Comparison of ENCODE assay signal across 13 mouse cellular contexts in the genomic region with DNA sequence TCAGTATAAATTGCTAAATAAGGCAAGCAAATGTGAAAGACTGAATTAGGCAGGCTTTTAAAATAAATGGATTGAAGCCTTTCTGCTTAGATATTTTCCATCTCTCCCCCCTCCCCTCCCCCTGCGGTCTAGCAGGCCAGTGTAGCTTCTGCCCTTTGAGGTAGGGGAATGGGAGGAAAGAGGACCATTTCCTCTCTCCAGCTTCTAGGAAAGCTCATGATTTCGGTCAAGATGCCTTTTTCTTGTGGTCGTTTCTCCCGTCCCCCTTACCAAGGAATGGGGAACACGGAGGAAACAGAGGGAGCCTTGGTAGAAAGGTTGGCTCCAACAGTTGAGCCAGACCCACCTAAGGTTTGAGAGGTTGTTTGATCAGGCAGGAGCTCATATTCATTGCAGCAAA. TPM values are rescaled to one million over a fixed set of nuclear protein-coding genes. Genes with fewer than 3 reads are reported as not detected.
DNase-seq lines count a peak whose midpoint lies in the region; ATAC-seq and TF ChIP-seq lines count a peak whose summit lies in the region.
"Had no signal": no experiment of that assay in that cellular context is flagged by ENCODE, and none has a peak within 500 bp of the region (broad histone marks: within the 10 kb centered on the region; RNA-seq: fewer than 3 reads in every experiment).

No protein-coding gene starts in this region.

- H3K27ac ChIP-seq in forebrain, postnatal 0 days (ENCODE audit: low read depth, low read length), result peak overlapping the region; percentile 62
- H3K27ac ChIP-seq in midbrain, embryonic 11.5 days (ENCODE audit: low read depth, low read length), result no peak overlapping the region; the same call in 1 of the 2 replicates
- no peak overlapping the region for H3K27ac ChIP-seq in heart, embryonic 10.5 days
- H3K27ac ChIP-seq in lung, postnatal 0 days (ENCODE audit: low read length), result no peak overlapping the region
- H3K27ac ChIP-seq in liver, embryonic 12.5 days, result no peak overlapping the region
- H3K27ac ChIP-seq: embryonic facial prominence, embryonic 13.5 days had no signal

- no peak for TF ChIP-seq CTCF in forebrain, postnatal 0 days (IDR thresholded peaks at IDR 0.05; ENCODE audit: low read depth)
- TF ChIP-seq CTCF in lung, postnatal 0 days (IDR thresholded peaks at IDR 0.05), result no peak

- H3K9ac ChIP-seq in forebrain, postnatal 0 days, result 0 out of 2 replicates have a peak overlapping the region, but pooled peaks have one; percentile 0
- peak overlapping the region; percentile 59; the same call in 1 of the 2 replicates for H3K9ac ChIP-seq in midbrain, embryonic 11.5 days (ENCODE audit: low read length)
- no peak overlapping the region for H3K9ac ChIP-seq in lung, postnatal 0 days (replicated peaks; ENCODE audit: low read depth)
- H3K9ac ChIP-seq in liver, embryonic 12.5 days, result no peak overlapping the region
- H3K9ac ChIP-seq: embryonic facial prominence, embryonic 13.5 days had no signal

- H3K4me2 ChIP-seq in forebrain, postnatal 0 days (ENCODE audit: low read depth), result peak overlapping the region; percentile 56
- H3K4me2 ChIP-seq in midbrain, embryonic 11.5 days, result peak overlapping the region; percentile 62
- H3K4me2 ChIP-seq in lung, postnatal 0 days (replicated peaks; ENCODE audit: low read depth, low read length), result no peak overlapping the region
- no peak overlapping the region for H3K4me2 ChIP-seq in liver, embryonic 12.5 days
- H3K4me2 ChIP-seq: embryonic facial prominence, embryonic 13.5 days had no signal

- no peak for ATAC-seq in forebrain, postnatal 0 days
- no peak for ATAC-seq in midbrain, embryonic 11.5 days (ENCODE audit: low FRiP score)
- no peak for ATAC-seq in lung, postnatal 0 days
- ATAC-seq in liver, embryonic 12.5 days, result no peak

- no peaks in the 10 kb centered on the region for H3K4me1 ChIP-seq in forebrain, postnatal 0 days (ENCODE audit: insufficient read depth)
- H3K4me1 ChIP-seq in midbrain, embryonic 11.5 days (ENCODE audit: control insufficient read depth, insufficient read depth, low read length), result peaks cover 11% of the 10 kb centered on the region
- peaks cover 31% of the 10 kb centered on the region for H3K4me1 ChIP-seq in heart, embryonic 10.5 days
- H3K4me1 ChIP-seq in lung, postnatal 0 days (ENCODE audit: insufficient read depth, low read depth, low read length), result peaks cover 7% of the 10 kb centered on the region
- H3K4me1 ChIP-seq in liver, embryonic 12.5 days, result peaks cover 20% of the 10 kb centered on the region

- no peak for TF ChIP-seq EP300 in lung, postnatal 0 days (IDR thresholded peaks at IDR 0.05)

- H3K4me3 ChIP-seq in forebrain, postnatal 0 days (ENCODE audit: low read depth, low read length), result peak overlapping the region; percentile 5; the same call in 1 of the 2 replicates
- peak overlapping the region; percentile 75 for H3K4me3 ChIP-seq in midbrain, embryonic 11.5 days (ENCODE audit: low read depth, low read length)
- H3K4me3 ChIP-seq in heart, embryonic 10.5 days, result no peak overlapping the region
- H3K4me3 ChIP-seq in lung, postnatal 0 days (ENCODE audit: low read depth, low read length), result no peak overlapping the region
- no peak overlapping the region for H3K4me3 ChIP-seq in liver, embryonic 12.5 days
- H3K4me3 ChIP-seq: embryonic facial prominence, embryonic 13.5 days; megakaryocyte, embryonic 14.5 days had no signal

- H3K36me3 ChIP-seq in forebrain, postnatal 0 days (ENCODE audit: insufficient read depth), result no peaks in the 10 kb centered on the region
- no peaks in the 10 kb centered on the region for H3K36me3 ChIP-seq in midbrain, embryonic 11.5 days (ENCODE audit: control insufficient read depth, insufficient read depth, low read length)
- H3K36me3 ChIP-seq in heart, embryonic 10.5 days, result no peaks in the 10 kb centered on the region
- no peaks in the 10 kb centered on the region for H3K36me3 ChIP-seq in lung, postnatal 0 days (ENCODE audit: insufficient read depth, low read length)
- H3K36me3 ChIP-seq in liver, embryonic 12.5 days, result no peaks in the 10 kb centered on the region
- H3K36me3 ChIP-seq: embryonic facial prominence, embryonic 13.5 days had no signal

- DNase-seq in embryo, embryonic 10.5 days (ENCODE audit: low spot score), result peak; percentile 64
- no peak for DNase-seq in embryo, embryonic 11 days
- peak; percentile 45 for DNase-seq in forebrain, postnatal 0 days
- DNase-seq in midbrain, embryonic 11.5 days (ENCODE audit: low spot score, missing footprints), result peak; percentile 93
- peak; percentile 35 for DNase-seq in retina, postnatal 1 day
- no peak for DNase-seq in heart, embryonic 10.5 days (ENCODE audit: low spot score)
- no peak for DNase-seq in lung, postnatal 0 days (ENCODE audit: low spot score)
- DNase-seq: gastrocnemius, postnatal 36 days had no signal

- H3K27me3 ChIP-seq in forebrain, postnatal 0 days (ENCODE audit: insufficient read depth, low read length), result peaks cover 26% of the 10 kb centered on the region
- peaks cover 69% of the 10 kb centered on the region for H3K27me3 ChIP-seq in midbrain, embryonic 11.5 days (ENCODE audit: control insufficient read depth, insufficient read depth, low read length)
- peaks cover 98% of the 10 kb centered on the region for H3K27me3 ChIP-seq in heart, embryonic 10.5 days (ENCODE audit: insufficient read depth, poor library complexity, severe bottlenecking)
- H3K27me3 ChIP-seq in lung, postnatal 0 days (replicated peaks; ENCODE audit: insufficient read depth, low read length), result peaks cover 97% of the 10 kb centered on the region
- H3K27me3 ChIP-seq in liver, embryonic 12.5 days (replicated peaks), result peaks cover 100% of the 10 kb centered on the region

- WGBS in forebrain, postnatal 0 days, result 22% methylated on average over 5 of the region's 5 CpGs
- WGBS in midbrain, embryonic 11.5 days, result 2% methylated on average over 5 of the region's 5 CpGs
- WGBS in heart, embryonic 10.5 days, result 2% methylated on average over 5 of the region's 5 CpGs
- WGBS in lung, postnatal 0 days, result 4% methylated on average over 5 of the region's 5 CpGs
- under 1% methylated on average over 5 of the region's 5 CpGs for WGBS in liver, embryonic 12.5 days (ENCODE audit: insufficient replicate concordance)

- H3K9me3 ChIP-seq in forebrain, postnatal 0 days (ENCODE audit: low read length), result no peaks in the 10 kb centered on the region
- H3K9me3 ChIP-seq in midbrain, embryonic 11.5 days (ENCODE audit: control insufficient read depth, low read length), result no peaks in the 10 kb centered on the region
- H3K9me3 ChIP-seq in heart, embryonic 10.5 days, result no peaks in the 10 kb centered on the region
- no peaks in the 10 kb centered on the region for H3K9me3 ChIP-seq in lung, postnatal 0 days (ENCODE audit: low read length)
- no peaks in the 10 kb centered on the region for H3K9me3 ChIP-seq in liver, embryonic 12.5 days (replicated peaks)
- H3K9me3 ChIP-seq: embryonic facial prominence, embryonic 13.5 days had no signal

RNA-seq across cellular contexts. Expression of a gene that starts 2.6 kb away (rescaled TPM):
- 44.9 and 105 TPM in 2 replicates for total RNA-seq in forebrain, postnatal 0 days (2014; rRNA removed)
- polyA plus RNA-seq in forebrain, postnatal 0 days (2015; fragmentation: Nextera tagmentation; extraction: Ambion mirVana), result 9.6 and 16.3 TPM in 2 replicates
- polyA plus RNA-seq in midbrain, embryonic 11.5 days (2014; fragmentation: Nextera tagmentation; extraction: Ambion mirVana), result 5.8 and 6.3 TPM in 2 replicates
- polyA plus RNA-seq in heart, embryonic 10.5 days (2016; fragmentation: Nextera tagmentation; extraction: Ambion mirVana), result 0.11 TPM in 1 of 2 replicates, not detected in the other
- polyA plus RNA-seq in lung, postnatal 0 days (2015; fragmentation: Nextera tagmentation; extraction: Ambion mirVana), result 0.05 TPM in 1 of 2 replicates, not detected in the other
- polyA plus RNA-seq in liver, embryonic 12.5 days (2016; fragmentation: Nextera tagmentation; extraction: Ambion mirVana), result not detected in 2 replicates
- total RNA-seq: gastrocnemius, postnatal 36 days; liver, adult 2 months had no signal
- polyA plus RNA-seq: liver, adult 2 months; stomach, embryonic 14.5 days had no signal

RNA-seq across cellular contexts. Expression of a gene that starts 7.2 kb away (rescaled TPM):
- total RNA-seq in forebrain, postnatal 0 days (2014; rRNA removed), result 13.9 and 22.8 TPM in 2 replicates
- 5.1 and 13.8 TPM in 2 replicates for polyA plus RNA-seq in forebrain, postnatal 0 days (2015; fragmentation: Nextera tagmentation; extraction: Ambion mirVana)
- 14.6 and 15.8 TPM in 2 replicates for polyA plus RNA-seq in midbrain, embryonic 11.5 days (2014; fragmentation: Nextera tagmentation; extraction: Ambion mirVana)
- 0.04 and 0.30 TPM in 2 replicates for polyA plus RNA-seq in heart, embryonic 10.5 days (2016; fragmentation: Nextera tagmentation; extraction: Ambion mirVana)
- not detected in 2 replicates for polyA plus RNA-seq in lung, postnatal 0 days (2015; fragmentation: Nextera tagmentation; extraction: Ambion mirVana)
- not detected in 2 replicates for polyA plus RNA-seq in liver, embryonic 12.5 days (2016; fragmentation: Nextera tagmentation; extraction: Ambion mirVana)
- total RNA-seq: gastrocnemius, postnatal 36 days; liver, adult 2 months had no signal
- polyA plus RNA-seq: liver, adult 2 months; stomach, embryonic 14.5 days had no signal

RNA-seq across cellular contexts. Expression of a gene that starts 17.7 kb away (rescaled TPM):
- total RNA-seq in forebrain, postnatal 0 days (2014; rRNA removed), result 0.15 and 1.0 TPM in 2 replicates
- polyA plus RNA-seq in forebrain, postnatal 0 days (2015; fragmentation: Nextera tagmentation; extraction: Ambion mirVana), result 0.23 TPM in 1 of 2 replicates, not detected in the other
- polyA plus RNA-seq in midbrain, embryonic 11.5 days (2014; fragmentation: Nextera tagmentation; extraction: Ambion mirVana), result 0.41 and 0.45 TPM in 2 replicates
- not detected in 2 replicates for polyA plus RNA-seq in heart, embryonic 10.5 days (2016; fragmentation: Nextera tagmentation; extraction: Ambion mirVana)
- not detected in 2 replicates for polyA plus RNA-seq in lung, postnatal 0 days (2015; fragmentation: Nextera tagmentation; extraction: Ambion mirVana)
- not detected in 2 replicates for polyA plus RNA-seq in liver, embryonic 12.5 days (2016; fragmentation: Nextera tagmentation; extraction: Ambion mirVana)
- total RNA-seq: gastrocnemius, postnatal 36 days; liver, adult 2 months had no signal
- polyA plus RNA-seq: embryonic facial prominence, embryonic 13.5 days; liver, adult 2 months; stomach, embryonic 14.5 days had no signal

RNA-seq across cellular contexts. Expression of a gene that starts 21.7 kb away (rescaled TPM):
- total RNA-seq in forebrain, postnatal 0 days (2014; rRNA removed), result 0.33 and 0.38 TPM in 2 replicates
- polyA plus RNA-seq in forebrain, postnatal 0 days (2015; fragmentation: Nextera tagmentation; extraction: Ambion mirVana), result 0.12 TPM in 1 of 2 replicates, not detected in the other
- polyA plus RNA-seq in midbrain, embryonic 11.5 days (2014; fragmentation: Nextera tagmentation; extraction: Ambion mirVana), result 0.62 and 0.64 TPM in 2 replicates
- not detected in 2 replicates for polyA plus RNA-seq in heart, embryonic 10.5 days (2016; fragmentation: Nextera tagmentation; extraction: Ambion mirVana)
- not detected in 2 replicates for polyA plus RNA-seq in lung, postnatal 0 days (2015; fragmentation: Nextera tagmentation; extraction: Ambion mirVana)
- polyA plus RNA-seq in liver, embryonic 12.5 days (2016; fragmentation: Nextera tagmentation; extraction: Ambion mirVana), result not detected in 2 replicates
- total RNA-seq: gastrocnemius, postnatal 36 days; liver, adult 2 months had no signal
- polyA plus RNA-seq: liver, adult 2 months; stomach, embryonic 14.5 days had no signal

Comparison
In these comparisons a context has a peak if more than half of its experiments do, and no peak if none do; other contexts are left out.
1. DNase-seq: peak in embryo, embryonic 10.5 days (single experiment), forebrain, postnatal 0 days (single experiment), midbrain, embryonic 11.5 days (single experiment) and retina, postnatal 1 day (single experiment); none in embryo, embryonic 11 days (single experiment), heart, embryonic 10.5 days (single experiment) and lung, postnatal 0 days (single experiment).
2. H3K4me2 ChIP-seq: peak in forebrain, postnatal 0 days (single experiment) and midbrain, embryonic 11.5 days (single experiment); none in lung, postnatal 0 days (single experiment) and liver, embryonic 12.5 days (single experiment).
3. H3K4me3 ChIP-seq: peak in forebrain, postnatal 0 days (single experiment) and midbrain, embryonic 11.5 days (single experiment); none in heart, embryonic 10.5 days (single experiment), lung, postnatal 0 days (single experiment) and liver, embryonic 12.5 days (single experiment).
4. H3K9ac ChIP-seq: peak in forebrain, postnatal 0 days (single experiment) and midbrain, embryonic 11.5 days (single experiment); none in lung, postnatal 0 days (single experiment) and liver, embryonic 12.5 days (single experiment).